Mouse (Mus musculus) hindbrain, embryonic 13.5 days (tissue): ENCODE measurements around the gene Mctp1. TPM values are rescaled to one million over a fixed set of nuclear protein-coding genes. Genes with fewer than 3 reads are reported as not detected.

ENCODE experiments used
- ATAC-seq: fragments of 200-750 bp; cut with Nextera tagmentation; 2 replicates; pipeline ENCODE4 v1.8.0; 2017; ENCODE audit warnings: moderate TSS enrichment; ENCODE audit not compliant: low FRiP score
- H3K27ac ChIP-seq: fragments of 300-500 bp; sonication (generic); 2 replicates; pipeline ENCODE4 v1.5.1; 2015; ENCODE audit warnings: inconsistent platforms, mild to moderate bottlenecking, moderate library complexity
- H3K27me3 ChIP-seq: fragments of 300-500 bp; sonication (generic); 2 replicates; pipeline ENCODE4 v1.6.1; 2015; ENCODE audit warnings: mild to moderate bottlenecking, inconsistent platforms
- H3K36me3 ChIP-seq: fragments of 300-500 bp; sonication (generic); 2 replicates; pipeline ENCODE4 v1.6.1; 2015; ENCODE audit warnings: mild to moderate bottlenecking, inconsistent platforms
- H3K4me1 ChIP-seq: fragments of 300-500 bp; sonication (generic); replicated peaks from 2 replicates; pipeline ENCODE4 v1.6.1; 2015; ENCODE audit warnings: inconsistent platforms
- H3K4me2 ChIP-seq: fragments of 300-500 bp; sonication (generic); 2 replicates; pipeline ENCODE4 v1.6.1; 2015; ENCODE audit warnings: inconsistent platforms, mild to moderate bottlenecking, moderate library complexity
- H3K4me3 ChIP-seq: fragments of 300-500 bp; sonication (generic); 2 replicates; pipeline ENCODE4 v1.5.1; 2015; ENCODE audit warnings: mild to moderate bottlenecking, inconsistent platforms
- H3K9ac ChIP-seq: fragments of 300-500 bp; sonication (generic); 2 replicates; pipeline ENCODE4 v1.6.1; 2015; ENCODE audit warnings: mild to moderate bottlenecking, inconsistent platforms
- H3K9me3 ChIP-seq: fragments of 300-500 bp; sonication (generic); 2 replicates; pipeline ENCODE4 v1.6.1; 2016; ENCODE audit warnings: inconsistent platforms
- WGBS: fragments of 180-500 bp; shearing (Covaris S2); methylation state at CpG from one replicate; pipeline ENCODE4 v1.1.7; 2015; 5-methylcytosine and 5-hydroxymethylcytosine counted together
- polyA plus RNA-seq: library from polyadenylated mRNA; unstranded; fragments of >200 nt; fragmentation: Nextera tagmentation; extraction: Ambion mirVana; gene quantifications from 2 replicates; pipeline ENCODE4 v1.2.1, GENCODE M21; 2015

Mctp1 gene
- polyA plus RNA-seq, 1 experiment from 2014 or later = 3.5 TPM

- Histone ChIP-seq H3K9ac (no peak overlapping the region), H3K9me3 (no peaks in the 10 kb centered on the region), H3K4me3 (no peak overlapping the region), H3K27ac (peak overlapping the region; percentile 48; the same call in 1 of the 2 replicates), H3K27me3 (no peaks in the 10 kb centered on the region), H3K4me1 (peaks cover 5% of the 10 kb centered on the region), H3K36me3 (no peaks in the 10 kb centered on the region), H3K4me2 (no peak overlapping the region)
- ATAC-seq = peak; percentile 80
- WGBS = 59% methylated on average over 6 of the region's 6 CpGs
Measured at GRCm38 (mm10) chr13:77047179-77047931, 663.0 kb downstream of the Mctp1 start.

- Histone ChIP-seq H3K9ac (no peak overlapping the region), H3K36me3 (no peaks in the 10 kb centered on the region), H3K4me2 (no peak overlapping the region), H3K4me3 (no peak overlapping the region), H3K9me3 (no peaks in the 10 kb centered on the region), H3K27me3 (no peaks in the 10 kb centered on the region), H3K27ac (no peak overlapping the region), H3K4me1 (peaks cover 5% of the 10 kb centered on the region)
- no peak for ATAC-seq
- WGBS = 88% methylated on average over 1 of the region's 1 CpGs
Measured at GRCm38 (mm10) chr13:77048461-77048860, 664.1 kb downstream of the Mctp1 start.

- Histone ChIP-seq H3K27me3 (no peaks in the 10 kb centered on the region), H3K36me3 (0 out of 2 replicates have a peak, but pooled peaks cover 3% of the 10 kb centered on the region), H3K9me3 (no peaks in the 10 kb centered on the region), H3K4me2 (no peak overlapping the region), H3K4me1 (peaks cover 5% of the 10 kb centered on the region), H3K27ac (no peak overlapping the region), H3K4me3 (no peak overlapping the region), H3K9ac (no peak overlapping the region)
- 86% methylated on average over 3 of the region's 3 CpGs for WGBS
- ATAC-seq = no peak
Measured at GRCm38 (mm10) chr13:77049736-77050135, 665.4 kb downstream of the Mctp1 start.

GRCm38 (mm10) chr13:77063221-77063620, 678.9 kb downstream of the Mctp1 start:
- no peak overlapping the region for H3K27ac ChIP-seq
- no peak overlapping the region for H3K9ac ChIP-seq
- whole genome bisulfite sequencing = 94% methylated on average over 1 of the region's 1 CpGs
- H3K4me3 ChIP-seq = no peak overlapping the region
- ATAC-seq = no peak
- H3K4me1 ChIP-seq = no peaks in the 10 kb centered on the region
- peaks cover 8% of the 10 kb centered on the region; the same call in 1 of the 2 replicates for H3K36me3 ChIP-seq
- no peak overlapping the region for H3K4me2 ChIP-seq
- H3K9me3 ChIP-seq = no peaks in the 10 kb centered on the region
- no peaks in the 10 kb centered on the region for H3K27me3 ChIP-seq

GRCm38 (mm10) chr13:77068847-77069246, 684.5 kb downstream of the Mctp1 start:
- no peaks in the 10 kb centered on the region for H3K4me1 ChIP-seq
- no peak overlapping the region for H3K9ac ChIP-seq
- peaks cover 5% of the 10 kb centered on the region; the same call in 1 of the 2 replicates for H3K36me3 ChIP-seq
- H3K4me2 ChIP-seq = no peak overlapping the region
- H3K4me3 ChIP-seq = no peak overlapping the region
- WGBS = 91% methylated on average over 1 of the region's 1 CpGs
- H3K27me3 ChIP-seq = no peaks in the 10 kb centered on the region
- H3K9me3 ChIP-seq = no peaks in the 10 kb centered on the region
- no peak for ATAC-seq
- no peak overlapping the region for H3K27ac ChIP-seq

GRCm38 (mm10) chr13:77072030-77072429, 687.7 kb downstream of the Mctp1 start:
- Histone ChIP-seq H3K4me3 (no peak overlapping the region), H3K9me3 (peaks cover 6% of the 10 kb centered on the region), H3K4me1 (no peaks in the 10 kb centered on the region), H3K36me3 (peaks cover 11% of the 10 kb centered on the region), H3K9ac (no peak overlapping the region), H3K27ac (no peak overlapping the region), H3K4me2 (no peak overlapping the region), H3K27me3 (no peaks in the 10 kb centered on the region)
- no peak for ATAC-seq

Other genes starting within 250 kb of the Mctp1 start
- 0.58 and 3.1 TPM in 2 replicates for gene Fam81b, start 79.5 kb upstream of the Mctp1 start, polyA plus RNA-seq